Mouse (Mus musculus): ENCODE measurements around the gene Slc22a16.

GRCm38 (mm10) chr10:40649634-40650033 lies 79.5 kb downstream of the Slc22a16 start:
- TF ChIP-seq CTCF (IDR thresholded peaks at IDR 0.05; ENCODE audit: borderline replicate concordance, insufficient read depth, low read length): no peak
- no peak for TF ChIP-seq POLR2A (IDR thresholded peaks at IDR 0.05; ENCODE audit: low read depth, low read length)

Data from embryonic fibroblast, embryonic 13.5 days (primary cell).